Mouse (Mus musculus): ENCODE results near the gene Arhgap8.
"Not testable (repeated sequence)": the region's sequence is repeated elsewhere in the genome, so short reads cannot be mapped to it uniquely, and the experiment has no call there.

Arhgap8 gene

DNA sequence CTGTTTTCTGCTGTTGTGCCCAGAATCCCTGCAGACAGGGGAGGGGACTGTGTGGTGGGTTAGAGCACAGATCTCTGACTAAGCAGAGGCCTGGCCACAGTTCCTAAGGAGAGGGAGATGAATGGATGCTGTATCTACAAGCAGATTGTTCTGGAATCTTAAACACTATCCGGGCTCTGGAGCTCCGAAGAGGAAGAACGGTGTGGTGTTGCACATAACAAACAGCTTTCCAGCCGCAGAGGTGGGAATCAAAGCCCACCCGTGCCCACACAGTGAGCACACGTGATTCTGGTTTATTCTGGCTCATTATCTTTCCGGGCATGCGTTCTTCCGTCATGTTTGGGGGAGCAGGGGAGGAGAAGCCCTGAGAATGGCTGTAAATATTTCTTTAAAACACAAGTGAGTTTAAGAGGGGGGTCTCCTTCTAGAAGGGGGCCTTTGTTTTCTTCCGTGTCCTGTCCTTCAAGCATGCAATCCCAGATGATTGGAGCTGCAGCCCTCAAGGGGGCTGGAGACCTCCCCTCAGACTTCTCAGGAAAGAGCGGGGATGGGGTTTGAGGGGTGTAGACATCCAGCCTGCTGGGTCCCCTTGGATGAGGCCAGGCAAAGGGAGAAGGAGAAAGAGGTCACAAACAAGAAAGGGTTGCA is 16.6 kb downstream of the Arhgap8 start:
- no peak for DNase-seq

DNA sequence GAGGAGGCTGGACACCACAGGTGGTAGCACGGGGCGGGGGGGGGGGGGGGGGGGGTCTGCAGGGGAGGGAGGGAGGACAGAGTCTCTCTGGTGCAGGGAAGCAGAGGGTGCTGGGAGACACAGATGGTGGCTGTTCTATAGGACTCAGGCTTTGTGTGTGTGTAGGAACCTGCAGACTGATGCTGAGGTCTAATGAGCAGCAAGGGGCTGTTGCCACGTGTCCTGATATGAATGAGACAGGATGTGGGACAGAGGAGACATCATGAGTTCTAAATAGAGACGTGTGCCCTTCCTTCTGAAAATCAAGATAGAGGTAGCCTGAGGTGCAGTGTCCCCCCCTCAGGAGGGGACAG is 17.1 kb downstream of the Arhgap8 start:
- DNase-seq, result no peak

DNA sequence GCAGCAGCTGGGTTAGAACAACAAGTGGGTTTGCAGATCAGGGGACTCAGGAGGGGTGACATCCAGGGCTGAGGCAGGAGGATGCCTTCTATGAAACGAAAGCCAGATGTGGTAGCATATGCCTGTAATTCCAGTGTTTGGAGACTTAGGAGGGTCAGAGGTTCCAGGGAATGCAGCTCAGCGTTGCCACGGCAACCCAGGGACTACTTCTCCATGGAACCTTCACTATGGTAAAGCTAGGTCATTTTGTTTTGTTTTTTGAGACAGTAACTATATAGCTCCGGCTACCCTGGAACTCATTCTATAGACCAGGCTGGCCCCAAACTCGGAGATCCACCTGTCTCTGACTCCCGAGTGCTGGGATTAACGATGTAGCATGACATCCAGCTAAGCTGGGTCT is 18.4 kb downstream of the Arhgap8 start:
- DNase-seq, result no peak

DNA sequence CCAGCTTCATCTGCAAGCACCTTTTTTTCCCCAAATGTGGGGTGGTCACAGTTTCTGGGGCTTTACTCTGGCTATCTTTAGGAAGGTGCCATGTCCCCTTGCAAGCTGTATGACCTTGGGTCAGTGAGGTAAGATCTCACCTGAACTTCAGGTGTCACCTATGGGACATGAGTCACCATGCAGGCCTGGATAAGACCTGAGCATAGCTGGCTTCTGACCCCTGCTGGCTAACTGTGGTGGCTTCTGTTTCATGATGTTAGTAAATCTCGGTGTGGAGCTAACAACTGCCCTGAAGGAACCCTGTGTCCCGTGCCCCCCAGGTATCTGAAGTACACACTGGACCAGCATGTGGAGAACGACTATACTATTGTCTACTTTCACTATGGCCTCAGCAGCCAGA is 21.7 kb downstream of the Arhgap8 start:
- DNase-seq, result no peak

DNA sequence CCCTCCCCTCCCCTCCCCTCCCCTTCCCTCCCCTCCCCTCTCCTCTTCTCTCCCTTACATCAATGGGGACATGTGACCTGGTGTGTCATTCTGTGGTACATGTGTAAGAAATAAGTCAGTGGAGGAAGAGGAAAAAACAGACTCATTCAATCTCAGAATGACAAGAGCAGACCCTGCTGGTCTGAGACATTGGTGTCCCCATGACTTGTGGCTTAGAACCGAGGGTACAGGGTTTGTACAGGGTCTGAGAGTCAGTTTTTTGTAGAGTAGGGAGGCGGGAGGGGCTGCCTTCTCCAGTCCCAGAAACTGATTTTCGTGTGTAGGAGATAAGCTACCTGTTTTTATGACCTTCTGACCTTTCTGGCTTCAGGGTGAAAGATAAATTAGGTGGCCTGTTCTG is 23.5 kb downstream of the Arhgap8 start:
- no peak for DNase-seq

DNA sequence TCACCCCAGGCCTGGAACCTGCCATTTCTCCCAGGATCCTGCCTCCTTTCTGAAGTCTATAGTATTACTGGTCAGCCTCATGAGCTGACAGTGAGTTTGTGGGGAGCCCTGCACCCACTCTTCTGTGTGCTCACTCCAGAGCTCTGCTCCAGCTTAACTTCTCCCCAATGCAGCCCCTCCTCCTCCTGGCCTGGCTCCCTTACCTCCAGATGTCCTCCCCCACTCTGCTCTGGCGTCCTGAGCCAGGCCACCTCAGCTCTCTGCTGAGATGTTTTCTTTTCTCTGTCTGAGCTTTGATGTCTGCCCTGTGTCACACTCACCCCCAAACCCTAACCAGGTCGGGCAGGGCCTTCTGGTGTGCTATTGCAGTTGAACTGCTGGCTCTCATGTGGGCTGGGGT is 24.5 kb downstream of the Arhgap8 start:
- DNase-seq, result no peak

DNA sequence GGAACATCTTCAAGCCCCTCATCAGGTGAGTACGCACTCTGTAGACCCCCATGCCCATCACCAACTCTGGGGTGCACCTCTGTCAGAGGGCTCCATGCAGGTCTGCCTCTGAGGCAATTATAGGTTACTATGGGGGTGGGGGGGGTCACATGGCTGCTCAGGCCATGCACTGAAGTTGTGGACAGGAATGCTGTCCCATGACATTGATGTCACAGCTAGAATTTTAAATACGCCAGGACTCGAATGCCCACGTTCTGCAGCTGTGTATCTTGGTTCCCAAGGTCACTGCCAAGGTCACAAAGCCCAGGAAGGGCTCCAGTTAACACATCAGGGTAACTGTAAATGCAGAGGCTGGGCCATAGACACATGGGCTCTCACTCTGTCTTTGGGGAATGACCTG is 26.0 kb downstream of the Arhgap8 start:
- DNase-seq, result no peak

DNA sequence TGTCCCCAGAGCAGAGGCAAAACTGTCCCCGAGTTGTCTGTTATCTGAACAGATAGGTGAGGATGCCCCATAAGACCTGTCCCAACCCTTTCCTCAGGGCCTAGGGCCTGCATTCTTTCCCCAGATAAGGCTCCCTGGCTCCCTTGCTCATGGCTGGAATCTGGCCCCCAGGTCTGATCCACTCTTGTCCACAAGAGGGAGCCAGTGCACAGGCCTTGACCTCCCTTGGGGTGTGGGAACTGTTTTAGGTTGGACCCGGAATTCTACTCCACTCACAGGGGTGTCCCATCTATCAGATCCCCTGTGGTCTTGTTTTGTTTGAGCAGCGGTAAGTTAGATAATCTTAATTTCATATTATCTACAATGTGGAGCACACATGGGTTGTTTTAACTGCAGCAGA is 35.1 kb downstream of the Arhgap8 start:
- peak; percentile 83 for DNase-seq

DNA sequence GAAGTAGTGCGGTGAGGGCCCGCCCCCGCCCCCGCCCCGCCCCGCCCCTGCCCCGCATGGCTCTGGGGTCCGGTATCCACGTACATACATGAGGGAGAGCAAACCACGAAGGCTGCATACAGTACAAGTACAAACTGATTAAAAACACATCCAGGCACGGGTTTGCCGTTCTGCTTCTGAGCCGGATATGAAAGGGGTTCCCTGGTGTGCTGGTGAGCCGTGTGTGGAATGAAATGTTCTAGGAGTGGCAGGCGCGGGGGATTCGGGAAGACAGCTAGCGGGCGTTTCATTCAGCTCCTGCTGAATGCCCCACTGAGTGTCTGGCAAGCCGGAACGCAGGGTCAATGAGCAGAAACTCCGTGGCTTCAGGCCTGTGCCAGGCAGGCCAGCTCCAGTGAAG is 36.6 kb downstream of the Arhgap8 start:
- no peak for DNase-seq

DNA sequence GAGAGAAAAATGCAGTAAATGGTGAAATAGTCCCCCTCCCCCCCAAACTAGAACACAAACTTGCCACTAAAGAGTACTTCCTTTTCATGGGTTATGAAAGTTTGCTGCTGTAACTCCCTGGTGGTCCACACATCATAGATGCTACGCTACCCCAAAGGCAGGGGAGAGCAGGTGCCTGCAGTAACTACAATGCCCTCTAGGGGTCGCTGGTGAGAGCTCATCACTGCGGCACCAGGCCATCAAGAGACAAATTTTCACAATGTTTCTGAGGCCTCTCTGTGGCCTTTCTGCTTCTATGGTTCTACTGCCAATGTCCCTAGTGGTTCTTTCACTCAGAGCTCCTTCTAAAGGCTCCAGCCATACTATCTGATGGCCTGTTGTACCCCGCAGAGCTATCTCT is 38.6 kb downstream of the Arhgap8 start:
- DNase-seq, result peak; percentile 32

DNA sequence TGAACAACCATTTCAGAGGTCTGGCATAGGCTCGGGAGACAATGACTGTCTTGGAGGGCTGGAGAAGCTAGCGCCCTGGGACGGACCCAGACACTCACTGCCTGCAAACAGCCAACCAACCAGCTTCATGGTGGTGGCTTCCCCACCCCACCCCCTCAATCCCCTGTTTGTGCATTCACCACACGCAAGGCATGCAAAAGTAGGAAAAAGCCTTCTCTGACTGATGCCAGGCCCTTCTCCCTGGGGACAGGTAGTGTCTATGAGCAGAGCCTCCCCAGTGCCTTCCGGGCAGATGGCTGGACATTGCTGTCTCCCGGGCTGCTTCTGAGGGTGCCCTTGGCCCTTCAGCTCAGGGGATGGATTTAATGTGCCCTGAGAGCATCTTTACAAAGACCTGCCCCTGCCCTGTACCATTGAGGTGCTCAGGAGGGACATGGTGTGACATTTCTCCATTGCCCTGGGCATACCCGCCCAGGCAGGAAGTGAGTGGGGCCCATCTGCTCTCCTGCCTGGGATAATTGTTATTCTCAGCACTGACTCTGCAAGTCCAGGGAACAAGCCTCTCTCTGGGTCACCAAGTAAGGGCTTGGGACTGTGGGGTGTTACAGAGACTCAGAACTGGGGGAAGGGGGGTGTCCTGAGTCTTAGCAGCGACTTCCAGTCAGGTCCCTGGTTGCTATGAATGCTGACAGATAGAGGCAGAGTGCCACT is 43.0 kb downstream of the Arhgap8 start:
- no peak for DNase-seq

DNA sequence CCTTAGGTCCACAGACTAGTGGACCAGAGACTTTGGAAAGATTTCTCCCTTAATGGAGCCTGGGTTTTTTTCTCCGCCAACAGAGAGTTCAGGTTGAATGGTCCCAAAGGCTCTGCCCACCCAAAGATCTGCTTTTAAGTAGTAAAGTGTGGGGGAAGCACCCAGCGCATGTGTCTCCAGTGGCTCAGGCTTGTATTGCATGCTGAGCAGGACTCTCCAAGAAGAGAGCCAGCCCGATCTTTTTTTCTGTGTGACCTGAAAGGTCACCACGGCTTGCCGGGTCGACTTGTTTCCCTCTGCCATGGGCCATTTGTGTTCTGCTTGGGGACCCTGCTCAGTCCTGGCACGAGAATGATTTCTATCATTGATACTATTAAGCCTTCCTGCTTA is 43.6 kb downstream of the Arhgap8 start:
- DNase-seq, result no peak

DNA sequence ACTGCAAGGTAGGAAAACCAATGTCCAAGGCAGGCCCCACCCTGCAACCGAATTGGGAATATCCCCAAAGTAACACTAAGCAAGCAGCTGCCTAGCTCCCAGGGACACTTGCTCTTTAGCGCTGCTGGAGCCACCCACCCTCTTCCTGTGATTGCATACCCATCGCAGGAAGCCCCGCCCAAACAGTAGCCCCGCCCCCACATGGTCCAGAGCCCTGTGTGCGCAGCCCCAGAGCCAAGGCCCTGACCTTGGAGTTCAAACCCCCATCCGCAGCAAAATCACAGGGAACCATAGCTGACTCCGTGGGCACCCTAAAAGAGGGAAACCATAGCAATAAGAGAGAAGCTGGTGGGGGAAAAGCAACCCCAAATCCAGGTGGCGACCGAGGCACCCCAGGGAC is 46.8 kb downstream of the Arhgap8 start:
- no peak for DNase-seq

DNA sequence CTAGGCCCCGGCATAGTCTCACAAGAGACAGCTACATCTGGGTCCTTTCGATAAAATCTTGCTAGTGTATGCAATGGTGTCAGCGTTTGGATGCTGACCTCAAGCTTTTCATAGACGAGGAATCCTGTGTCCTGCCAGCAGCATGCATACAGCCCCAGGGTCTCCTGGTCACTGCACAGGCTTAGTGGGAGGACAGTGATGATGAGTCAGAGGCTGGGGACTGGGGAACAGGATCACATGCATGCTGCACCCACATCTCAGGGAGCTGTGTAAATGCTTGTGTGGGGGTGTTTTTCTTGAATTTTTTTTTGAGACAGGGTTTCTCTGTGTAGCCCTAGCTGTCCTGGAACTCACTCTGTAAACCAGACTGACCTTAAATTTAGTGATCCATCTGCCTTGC is 48.7 kb downstream of the Arhgap8 start:
- not testable (repeated sequence) for DNase-seq

DNA sequence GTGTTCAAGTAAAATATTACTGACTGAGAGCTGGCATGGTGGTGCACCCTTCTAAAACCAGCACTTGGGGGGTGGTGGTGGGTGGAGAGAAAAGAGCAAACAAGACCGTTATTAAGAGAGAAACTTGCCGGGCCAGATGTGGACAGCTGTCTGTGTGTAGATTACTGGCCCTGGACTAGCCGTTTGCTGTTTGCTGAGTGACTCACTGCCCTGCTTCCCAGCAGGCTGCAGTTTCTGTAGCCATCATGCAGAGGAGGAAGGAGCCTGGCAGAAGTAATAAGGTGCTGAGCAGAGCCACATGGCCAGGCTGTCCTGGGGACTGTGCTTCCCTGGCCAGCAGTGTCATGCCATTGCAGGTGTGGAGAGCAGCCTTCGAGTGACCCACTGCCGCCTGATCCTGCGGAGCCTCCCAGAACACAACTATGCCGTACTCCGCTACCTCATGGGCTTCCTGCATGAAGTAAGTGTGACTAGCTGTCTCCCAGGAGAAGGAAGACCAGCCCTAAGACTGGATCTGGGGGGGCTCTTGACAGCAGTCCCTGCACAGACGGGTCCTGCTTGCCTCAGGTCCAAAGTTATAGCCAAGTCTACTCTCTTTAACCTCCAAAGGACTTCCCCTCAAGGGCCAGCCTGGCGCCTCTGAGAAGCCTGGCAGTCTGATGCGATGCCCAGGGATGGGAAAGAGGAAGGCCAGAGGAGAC is 49.9 kb downstream of the Arhgap8 start:
- DNase-seq, result no peak

DNA sequence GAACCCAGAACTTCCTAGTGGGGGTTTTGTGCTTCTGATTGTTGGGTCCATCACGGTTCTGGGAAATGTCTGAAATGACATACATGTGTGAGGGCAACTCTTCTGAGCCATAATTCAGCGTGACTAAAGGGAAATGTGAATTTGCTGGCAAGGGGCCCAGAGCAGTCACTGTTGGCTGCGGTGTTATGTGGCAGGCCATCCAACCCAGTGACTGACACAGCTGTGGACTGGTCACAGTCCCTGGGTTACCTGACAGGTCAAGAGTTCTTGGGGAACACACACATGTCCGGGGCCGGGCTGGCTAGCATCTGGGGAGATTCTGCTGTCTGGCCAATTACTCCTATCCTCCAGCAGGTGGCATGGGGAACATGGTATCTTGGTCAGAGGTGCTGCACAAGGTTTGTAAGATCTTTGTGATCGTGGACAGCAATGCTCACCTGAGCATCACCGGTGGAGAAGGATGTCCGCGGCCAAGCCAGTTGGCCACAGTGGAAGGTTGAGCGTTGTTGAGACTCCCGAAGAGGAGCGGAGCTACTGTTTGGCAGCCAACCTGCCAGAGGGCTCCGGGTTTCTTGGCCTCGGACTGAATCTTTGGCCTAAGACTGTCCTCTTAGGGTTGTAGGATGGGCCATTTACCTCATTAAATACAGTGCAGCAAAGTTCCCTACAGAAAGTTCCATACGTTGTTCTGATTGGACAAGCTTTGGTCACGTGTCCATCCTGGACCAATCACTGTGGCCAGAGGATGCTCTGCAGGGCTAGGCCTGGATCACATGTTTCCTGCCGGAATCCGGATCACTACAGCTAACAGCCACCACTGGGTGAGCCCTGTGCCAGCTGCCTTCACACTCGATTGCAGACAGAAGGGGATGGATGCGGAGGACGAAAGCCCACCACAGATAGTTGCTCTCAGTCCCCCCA is 52.6 kb downstream of the Arhgap8 start:
- DNase-seq, result no peak

DNA sequence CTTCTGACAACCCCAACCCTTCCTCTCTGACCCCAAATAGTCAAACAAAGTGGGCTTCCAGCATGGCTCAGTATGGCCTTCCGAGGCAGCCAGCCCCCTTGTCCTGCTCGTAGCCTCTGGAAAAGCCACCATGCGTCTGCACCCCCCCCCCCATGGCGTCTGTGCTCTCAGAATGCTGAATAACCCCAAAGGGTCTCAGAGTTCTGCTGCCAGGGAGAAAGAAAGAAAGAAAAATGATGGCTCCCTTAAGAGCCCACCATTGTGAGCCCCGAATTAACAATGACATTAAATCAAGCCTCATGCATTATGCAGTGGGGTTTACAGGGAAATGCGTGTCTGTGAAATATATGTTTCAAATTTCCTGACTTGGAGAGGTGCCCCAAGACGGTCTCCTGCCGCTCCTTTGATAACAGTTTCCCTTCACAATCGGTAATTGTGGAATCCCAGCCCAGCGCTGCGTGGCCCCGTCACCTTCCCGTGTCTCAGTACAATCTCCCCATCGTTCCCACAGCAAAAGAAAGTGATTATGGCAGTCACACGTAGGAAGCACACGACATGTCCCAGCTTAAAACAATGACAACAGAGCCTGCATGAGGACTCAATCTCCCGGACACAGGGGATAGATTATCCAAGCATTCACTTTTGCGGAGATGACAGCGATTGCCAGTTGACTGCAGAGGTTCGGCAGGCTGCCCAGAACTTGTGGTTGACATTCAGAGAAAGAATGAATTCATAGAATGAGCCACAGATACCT is 55.7 kb downstream of the Arhgap8 start:
- no peak for DNase-seq

DNA sequence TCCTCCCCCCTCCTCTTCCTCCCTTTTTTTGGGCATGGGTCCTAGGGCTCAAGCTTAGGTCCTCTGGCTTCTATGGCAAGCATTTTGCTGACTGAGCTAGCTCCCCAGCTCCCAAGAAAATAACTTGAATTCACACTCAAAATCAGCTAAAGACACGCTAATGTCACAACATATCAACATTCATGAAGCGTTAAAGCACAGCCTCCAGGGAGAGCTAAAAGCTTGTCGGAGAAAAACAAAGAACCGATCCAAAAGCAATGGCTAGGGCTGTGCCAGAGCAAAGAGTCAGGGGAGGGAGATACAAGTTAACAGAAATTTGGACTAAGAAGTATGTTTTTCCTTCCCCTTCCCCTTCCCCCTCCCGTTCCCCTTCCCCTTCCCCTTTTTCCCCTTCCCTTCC is 58.7 kb downstream of the Arhgap8 start:
- no peak for DNase-seq

DNA sequence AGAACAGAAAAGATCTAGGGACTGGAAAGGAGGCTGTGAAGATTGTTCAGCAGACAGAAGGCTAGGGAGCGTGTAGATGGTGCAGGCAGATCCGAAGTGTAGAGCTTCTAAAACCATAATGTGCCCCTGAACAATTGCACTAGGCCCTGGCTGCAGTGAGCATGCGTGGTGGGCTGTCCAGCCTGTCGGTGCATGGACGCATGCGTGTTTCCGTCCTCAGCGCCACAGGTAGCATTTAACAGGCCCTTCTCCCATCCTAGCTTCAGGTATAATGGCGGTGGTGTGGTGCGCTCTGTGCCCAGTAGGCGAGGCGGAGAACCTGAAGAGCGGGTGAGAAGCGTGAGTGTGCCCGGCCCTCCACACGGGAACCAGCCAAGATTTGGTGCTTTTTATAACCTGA is 65.0 kb downstream of the Arhgap8 start:
- no peak for DNase-seq

DNA sequence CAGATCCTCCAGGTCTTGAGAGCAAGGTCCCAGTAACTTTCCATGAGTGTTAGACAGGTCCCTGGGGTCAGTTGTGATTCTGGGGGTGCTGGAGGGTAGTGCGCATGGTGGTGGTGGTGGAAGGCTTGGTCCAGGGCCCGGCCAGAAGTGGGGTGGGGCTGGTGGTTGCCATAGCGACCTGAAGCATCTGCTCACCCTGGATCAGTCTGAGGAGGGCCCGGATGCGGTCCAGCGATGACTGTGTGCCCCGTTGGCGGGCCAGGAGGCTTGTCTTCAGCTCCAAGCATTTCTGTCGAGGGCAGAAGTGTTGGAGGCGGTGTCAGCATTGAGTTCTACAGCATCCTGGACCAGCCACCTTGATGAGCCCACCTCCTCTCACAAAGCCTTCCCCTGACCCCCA is 67.3 kb downstream of the Arhgap8 start:
- no peak for DNase-seq

DNA sequence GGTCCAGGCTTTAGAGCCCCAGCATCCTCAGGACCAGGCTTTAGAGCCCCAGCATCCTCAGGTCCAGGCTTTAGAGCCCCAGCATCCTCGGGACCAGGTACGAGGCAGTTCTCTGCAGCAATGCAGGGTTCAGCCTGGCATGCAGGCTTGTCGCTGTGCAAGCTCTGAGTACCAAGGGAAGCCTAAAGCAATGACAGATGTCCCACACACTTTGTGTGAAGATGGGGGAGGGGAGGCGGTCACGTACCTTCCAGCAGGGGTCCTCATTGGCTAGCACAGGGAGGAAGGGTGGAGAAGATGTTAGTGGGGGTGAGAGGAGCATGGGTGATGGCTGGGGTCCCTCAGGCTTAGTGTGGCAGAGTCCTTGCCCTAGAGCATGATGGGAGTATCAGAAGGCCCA is 73.8 kb downstream of the Arhgap8 start:
- DNase-seq, result no peak

DNA sequence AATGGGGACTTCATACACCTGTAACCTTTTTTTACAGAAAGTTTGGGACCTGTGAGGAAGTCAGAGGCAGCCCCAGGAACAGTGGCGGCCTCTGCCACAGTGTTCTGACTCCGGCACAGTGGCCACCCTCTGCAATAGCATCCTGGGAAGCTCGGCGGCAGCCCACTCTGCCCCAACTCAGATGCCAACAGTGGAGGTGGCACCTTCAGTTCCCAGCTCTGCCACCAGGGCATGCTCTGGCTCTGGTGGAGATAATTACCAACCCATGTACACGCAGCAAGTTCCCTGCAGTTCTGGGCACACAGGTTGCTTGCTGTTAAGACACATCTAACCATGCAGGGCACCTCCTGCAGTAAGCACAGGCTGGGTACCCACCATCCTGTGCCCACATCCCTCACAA is 80.3 kb downstream of the Arhgap8 start:
- DNase-seq, result peak; percentile 4

DNA sequence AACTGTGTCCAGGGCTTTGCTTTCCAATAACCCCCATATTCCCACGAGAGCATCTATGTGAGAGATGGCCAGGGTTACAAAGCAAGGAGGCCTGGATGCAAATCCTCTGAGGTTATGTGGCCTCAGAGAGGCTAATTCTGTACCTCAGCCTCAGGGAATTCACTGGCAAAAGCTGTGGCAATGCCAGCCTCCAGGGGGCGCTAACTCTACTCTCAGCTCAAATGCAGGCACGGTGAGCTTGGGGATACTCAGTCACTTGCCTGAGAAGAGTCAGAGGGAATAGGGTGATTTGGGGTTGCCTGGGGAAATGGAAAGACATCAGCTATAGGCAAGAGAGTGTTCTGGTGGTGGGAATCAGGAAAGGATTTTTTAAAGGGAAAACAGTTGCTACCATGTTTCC is 83.8 kb downstream of the Arhgap8 start:
- DNase-seq, result peak; percentile 69
